9 mouse cellular contexts compared by ENCODE assay signal in the genomic region with DNA sequence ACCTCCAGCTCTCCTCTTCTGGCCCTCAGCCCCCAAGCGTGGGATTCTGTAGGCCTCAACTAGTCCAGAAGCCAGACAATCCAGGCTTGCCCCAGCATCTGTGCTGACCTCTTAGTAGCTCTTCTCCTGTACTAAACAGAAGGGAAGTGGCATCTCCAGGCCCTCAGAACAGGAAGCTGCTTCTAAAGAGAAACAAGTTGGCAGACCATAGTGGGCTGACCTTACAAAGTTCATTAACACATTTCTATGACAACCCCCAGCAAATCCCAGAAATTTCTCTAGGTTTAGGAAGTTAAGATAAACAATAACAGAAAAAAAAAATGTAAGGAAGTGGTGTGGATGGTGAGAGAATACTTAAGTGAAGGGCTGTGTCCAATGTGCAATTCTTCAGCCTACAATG. TPM values are rescaled to one million over a fixed set of nuclear protein-coding genes. Genes with fewer than 3 reads are reported as not detected.
DNase-seq lines count a peak whose midpoint lies in the region; ATAC-seq and TF ChIP-seq lines count a peak whose summit lies in the region.
"Had no signal": no experiment of that assay in that cellular context is flagged by ENCODE, and none has a peak within 500 bp of the region (broad histone marks: within the 10 kb centered on the region; RNA-seq: fewer than 3 reads in every experiment).

No protein-coding gene starts in this region.

- no peak for TF ChIP-seq POLR2A in embryonic fibroblast, embryonic 13.5 days (IDR thresholded peaks at IDR 0.05; ENCODE audit: low read depth, low read length)

- intact Hi-C loops in left cerebral cortex, postnatal 25 days (cut with DNase I) = no loop called here

- ATAC-seq in midbrain, embryonic 16.5 days = no peak
- no peak for ATAC-seq in limb, embryonic 15.5 days (ENCODE audit: insufficient number of reproducible peaks, low FRiP score, low TSS enrichment, low read depth)
- ATAC-seq in stomach, embryonic 14.5 days (ENCODE audit: insufficient number of reproducible peaks, insufficient read depth, low FRiP score, low read depth) = no peak

- no peak overlapping the region for H3K27ac ChIP-seq in midbrain, embryonic 10.5 days (replicated peaks)
- no peak overlapping the region for H3K27ac ChIP-seq in midbrain, embryonic 16.5 days (ENCODE audit: low read length)
- H3K27ac ChIP-seq in embryonic fibroblast, embryonic 13.5 days (ENCODE audit: insufficient read depth, low read length) = no peak overlapping the region
- H3K27ac ChIP-seq in limb, embryonic 15.5 days = 0 out of 2 replicates have a peak overlapping the region, but pooled peaks have one; percentile 98
- no peak overlapping the region; the same call in 1 of the 2 replicates for H3K27ac ChIP-seq in stomach, embryonic 14.5 days (ENCODE audit: low read length)

- WGBS in midbrain, embryonic 10.5 days = 93% methylated on average over 1 of the region's 1 CpGs
- 75% methylated on average over 1 of the region's 1 CpGs for WGBS in midbrain, embryonic 16.5 days
- 65% methylated on average over 1 of the region's 1 CpGs for WGBS in limb, embryonic 15.5 days
- WGBS in stomach, embryonic 14.5 days = 54% methylated on average over 1 of the region's 1 CpGs

- peaks cover 23% of the 10 kb centered on the region for H3K4me1 ChIP-seq in midbrain, embryonic 10.5 days
- H3K4me1 ChIP-seq in midbrain, embryonic 16.5 days (ENCODE audit: control insufficient read depth, insufficient read depth, low read length) = peaks cover 10% of the 10 kb centered on the region
- peaks cover 18% of the 10 kb centered on the region for H3K4me1 ChIP-seq in embryonic fibroblast, embryonic 13.5 days (ENCODE audit: control insufficient read depth, insufficient read depth, low read length)
- peaks cover 47% of the 10 kb centered on the region for H3K4me1 ChIP-seq in limb, embryonic 15.5 days
- H3K4me1 ChIP-seq in stomach, embryonic 14.5 days (ENCODE audit: control insufficient read depth, insufficient read depth, low read length) = peaks cover 51% of the 10 kb centered on the region

- no peak overlapping the region for H3K9ac ChIP-seq in midbrain, embryonic 16.5 days (ENCODE audit: low read depth, low read length)
- no peak overlapping the region for H3K9ac ChIP-seq in limb, embryonic 15.5 days
- H3K9ac ChIP-seq in stomach, embryonic 14.5 days (replicated peaks; ENCODE audit: low read depth, low read length) = no peak overlapping the region

- H3K4me3 ChIP-seq in midbrain, embryonic 10.5 days = peak overlapping the region; percentile 88
- no peak overlapping the region for H3K4me3 ChIP-seq in midbrain, embryonic 16.5 days (ENCODE audit: low read depth, low read length)
- H3K4me3 ChIP-seq in embryonic fibroblast, embryonic 13.5 days (ENCODE audit: insufficient read depth, low read length) = peak overlapping the region; percentile 97
- peak overlapping the region; percentile 98 for H3K4me3 ChIP-seq in limb, embryonic 15.5 days
- H3K4me3 ChIP-seq in stomach, embryonic 14.5 days (ENCODE audit: low read depth, low read length) = peak overlapping the region; percentile 82

- H3K4me2 ChIP-seq in midbrain, embryonic 16.5 days (ENCODE audit: low read length) = no peak overlapping the region; the same call in 1 of the 2 replicates
- peak overlapping the region; percentile 69 for H3K4me2 ChIP-seq in limb, embryonic 15.5 days
- peak overlapping the region; percentile 73 for H3K4me2 ChIP-seq in stomach, embryonic 14.5 days (replicated peaks; ENCODE audit: low read depth, low read length)

- no peaks in the 10 kb centered on the region for H3K9me3 ChIP-seq in midbrain, embryonic 10.5 days (replicated peaks)
- no peaks in the 10 kb centered on the region for H3K9me3 ChIP-seq in midbrain, embryonic 16.5 days (replicated peaks; ENCODE audit: control insufficient read depth, low read length, poor library complexity, severe bottlenecking)
- H3K9me3 ChIP-seq in limb, embryonic 15.5 days = no peaks in the 10 kb centered on the region
- H3K9me3 ChIP-seq in stomach, embryonic 14.5 days (ENCODE audit: control insufficient read depth, low read depth, low read length) = no peaks in the 10 kb centered on the region

- TF ChIP-seq CTCF in embryonic fibroblast, embryonic 13.5 days (IDR thresholded peaks at IDR 0.05; ENCODE audit: borderline replicate concordance, insufficient read depth, low read length) = no peak

- no peak for DNase-seq in midbrain, embryonic 10.5 days (ENCODE audit: low spot score)
- DNase-seq in layer of hippocampus, adult 11-12 months (ENCODE audit: low spot score) = no peak
- no peak for DNase-seq in left cerebral cortex, postnatal 25 days (ENCODE audit: low spot score in 2 of 2)

- no peaks in the 10 kb centered on the region for H3K36me3 ChIP-seq in midbrain, embryonic 10.5 days
- no peaks in the 10 kb centered on the region for H3K36me3 ChIP-seq in midbrain, embryonic 16.5 days (ENCODE audit: control insufficient read depth, insufficient read depth, low read length)
- H3K36me3 ChIP-seq in limb, embryonic 15.5 days = peaks cover 7% of the 10 kb centered on the region
- peaks cover 8% of the 10 kb centered on the region for H3K36me3 ChIP-seq in stomach, embryonic 14.5 days (ENCODE audit: control insufficient read depth, insufficient read depth, low read length)

- H3K27me3 ChIP-seq in midbrain, embryonic 10.5 days (ENCODE audit: low read depth, poor library complexity, severe bottlenecking) = no peaks in the 10 kb centered on the region
- no peaks in the 10 kb centered on the region for H3K27me3 ChIP-seq in midbrain, embryonic 16.5 days (ENCODE audit: control insufficient read depth, insufficient read depth, low read depth, low read length)
- no peaks in the 10 kb centered on the region for H3K27me3 ChIP-seq in limb, embryonic 15.5 days
- no peaks in the 10 kb centered on the region for H3K27me3 ChIP-seq in stomach, embryonic 14.5 days (ENCODE audit: control insufficient read depth, insufficient read depth, low read length)

RNA-seq across cellular contexts. Expression of gene Rrbp1, which starts 2.0 kb away (rescaled TPM):
- 41.7 and 48.0 TPM in 2 replicates for polyA plus RNA-seq in midbrain, embryonic 10.5 days (2016; fragmentation: Nextera tagmentation; extraction: Ambion mirVana)
- 23.8 and 24.1 TPM in 2 replicates for polyA plus RNA-seq in midbrain, embryonic 16.5 days (2015; fragmentation: Nextera tagmentation; extraction: Ambion mirVana)
- polyA plus RNA-seq in embryonic fibroblast, embryonic 13.5 days (2011; ENCODE audit: insufficient read length, low read depth, missing spikeins) = 538 and 568 TPM in 2 replicates
- 150 and 152 TPM in 2 replicates for polyA plus RNA-seq in limb, embryonic 15.5 days (2015; fragmentation: Nextera tagmentation; extraction: Ambion mirVana)
- 139 and 140 TPM in 2 replicates for polyA plus RNA-seq in stomach, embryonic 14.5 days (2014; fragmentation: Nextera tagmentation; extraction: Ambion mirVana)
- total RNA-seq in left cerebral cortex, postnatal 25 days (2021) = 10 to 100 TPM; 54.3 to 74.0 TPM

RNA-seq across cellular contexts. Expression of gene Banf2, which starts 23.8 kb away (rescaled TPM):
- polyA plus RNA-seq in midbrain, embryonic 10.5 days (2016; fragmentation: Nextera tagmentation; extraction: Ambion mirVana) = not detected in 2 replicates
- not detected in 2 replicates for polyA plus RNA-seq in midbrain, embryonic 16.5 days (2015; fragmentation: Nextera tagmentation; extraction: Ambion mirVana)
- not detected in 2 replicates for polyA plus RNA-seq in embryonic fibroblast, embryonic 13.5 days (2011; ENCODE audit: insufficient read length, low read depth, missing spikeins)
- polyA plus RNA-seq in limb, embryonic 15.5 days (2015; fragmentation: Nextera tagmentation; extraction: Ambion mirVana) = not detected in 2 replicates
- not detected in 2 replicates for polyA plus RNA-seq in stomach, embryonic 14.5 days (2014; fragmentation: Nextera tagmentation; extraction: Ambion mirVana)
- not detected for total RNA-seq in left cerebral cortex, postnatal 25 days (2021)
- total RNA-seq: neutrophil, adult 5-6 weeks had no signal
- polyA plus RNA-seq: brain, embryonic 14.5 days had no signal
